In the genomic region with DNA sequence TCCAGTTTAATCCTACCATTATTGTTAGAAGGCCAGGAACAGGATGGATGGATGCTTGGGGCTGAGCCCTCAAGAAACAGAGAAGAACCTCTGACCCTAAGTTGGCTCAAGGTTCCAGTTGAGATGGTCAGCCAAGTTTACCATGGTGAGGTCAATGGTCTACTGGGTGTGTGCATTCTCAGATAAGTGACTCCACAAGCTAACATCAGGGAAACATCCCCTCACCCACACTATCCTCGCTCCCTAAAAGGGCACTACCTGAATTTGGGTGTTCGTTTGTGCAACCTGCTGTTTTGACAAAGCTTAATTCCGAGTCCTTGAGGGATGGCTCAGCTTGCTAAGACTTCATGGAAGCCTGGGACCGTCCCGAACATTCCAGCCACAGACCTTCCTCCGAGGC, we compare ENCODE assay signal across 9 mouse cellular contexts. TPM values are rescaled to one million over a fixed set of nuclear protein-coding genes. Genes with fewer than 3 reads are reported as not detected.
DNase-seq lines count a peak whose midpoint lies in the region; ATAC-seq and TF ChIP-seq lines count a peak whose summit lies in the region.
"Had no signal": no experiment of that assay in that cellular context is flagged by ENCODE, and none has a peak within 500 bp of the region (broad histone marks: within the 10 kb centered on the region; RNA-seq: fewer than 3 reads in every experiment).

No protein-coding gene starts in this region.

- peaks cover 8% of the 10 kb centered on the region for H3K36me3 ChIP-seq in kidney, adult 2 months (ENCODE audit: control insufficient read depth, insufficient read depth, low read length)
- H3K36me3 ChIP-seq in embryonic facial prominence, embryonic 12.5 days: no peaks in the 10 kb centered on the region
- H3K36me3 ChIP-seq in kidney, embryonic 14.5 days (ENCODE audit: control insufficient read depth, insufficient read depth, low read length): no peaks in the 10 kb centered on the region
- no peaks in the 10 kb centered on the region for H3K36me3 ChIP-seq in midbrain, embryonic 16.5 days (ENCODE audit: control insufficient read depth, insufficient read depth, low read length)

- DNase-seq in kidney, adult 2 months: peak; percentile 81
- DNase-seq in kidney, adult 18-20 months: no peak
- DNase-seq in cerebellum, postnatal 14 days: no peak
- no peak for DNase-seq in layer of hippocampus, adult 2 months (ENCODE audit: low spot score in 2 of 2)

- peak overlapping the region; percentile 41; the same call in 1 of the 2 replicates for H3K9ac ChIP-seq in embryonic facial prominence, embryonic 12.5 days
- peak overlapping the region; percentile 66 for H3K9ac ChIP-seq in kidney, embryonic 14.5 days (ENCODE audit: low read depth, low read length)
- H3K9ac ChIP-seq in midbrain, embryonic 16.5 days (ENCODE audit: low read depth, low read length): no peak overlapping the region

- no peak for TF ChIP-seq POLR2A in kidney, adult 2 months (IDR thresholded peaks at IDR 0.05; ENCODE audit: low read depth, low read length)

- TF ChIP-seq CTCF in kidney, adult 2 months (conservative IDR thresholded peaks at IDR 0.05; ENCODE audit: insufficient read depth, insufficient read length, low read depth, low read length): no peak
- no peak for TF ChIP-seq CTCF in layer of hippocampus, adult 2 months (conservative IDR thresholded peaks at IDR 0.05)

- H3K4me1 ChIP-seq in kidney, adult 2 months (ENCODE audit: control insufficient read depth, insufficient read depth, low read length): peaks cover 9% of the 10 kb centered on the region; the same call in 1 of the 2 replicates
- peaks cover 32% of the 10 kb centered on the region for H3K4me1 ChIP-seq in embryonic facial prominence, embryonic 12.5 days
- H3K4me1 ChIP-seq in kidney, embryonic 14.5 days (ENCODE audit: control insufficient read depth, insufficient read depth, low read length): peaks cover 32% of the 10 kb centered on the region
- peaks cover 9% of the 10 kb centered on the region for H3K4me1 ChIP-seq in midbrain, embryonic 16.5 days (ENCODE audit: control insufficient read depth, insufficient read depth, low read length)

- WGBS in kidney, adult 2 months: 10% methylated on average over 6 of the region's 6 CpGs
- WGBS in embryonic facial prominence, embryonic 12.5 days: 6% methylated on average over 6 of the region's 6 CpGs
- 5% methylated on average over 6 of the region's 6 CpGs for WGBS in kidney, embryonic 14.5 days
- WGBS in midbrain, embryonic 16.5 days: 5% methylated on average over 6 of the region's 6 CpGs

- no peaks in the 10 kb centered on the region for H3K9me3 ChIP-seq in embryonic facial prominence, embryonic 12.5 days
- no peaks in the 10 kb centered on the region for H3K9me3 ChIP-seq in kidney, embryonic 14.5 days (ENCODE audit: control insufficient read depth, low read length)
- H3K9me3 ChIP-seq in midbrain, embryonic 16.5 days (replicated peaks; ENCODE audit: control insufficient read depth, low read length, poor library complexity, severe bottlenecking): no peaks in the 10 kb centered on the region

- H3K27ac ChIP-seq in kidney, adult 2 months (ENCODE audit: insufficient read depth, low read depth, low read length): peak overlapping the region; percentile 82
- no peak overlapping the region for H3K27ac ChIP-seq in embryonic facial prominence, embryonic 12.5 days
- no peak overlapping the region for H3K27ac ChIP-seq in kidney, embryonic 14.5 days (ENCODE audit: low read depth, low read length)
- H3K27ac ChIP-seq in midbrain, embryonic 16.5 days (ENCODE audit: low read length): no peak overlapping the region
- no peak overlapping the region for H3K27ac ChIP-seq in layer of hippocampus, adult 2 months

- ATAC-seq in embryonic facial prominence, embryonic 12.5 days (ENCODE audit: insufficient number of reproducible peaks, insufficient read depth, low FRiP score, low TSS enrichment): no peak
- ATAC-seq in kidney, embryonic 14.5 days (ENCODE audit: low FRiP score, low TSS enrichment): no peak
- no peak for ATAC-seq in midbrain, embryonic 16.5 days
- ATAC-seq in megakaryocyte progenitor cell, adult 5-6 weeks (replicated peaks; ENCODE audit: poor library complexity): no peak
- ATAC-seq: Patski had no signal

- peak overlapping the region; percentile 78 for H3K4me3 ChIP-seq in kidney, adult 2 months (ENCODE audit: insufficient read depth, low read depth, low read length)
- peak overlapping the region; percentile 44 for H3K4me3 ChIP-seq in embryonic facial prominence, embryonic 12.5 days
- peak overlapping the region; percentile 58 for H3K4me3 ChIP-seq in kidney, embryonic 14.5 days (ENCODE audit: low read length)
- H3K4me3 ChIP-seq in midbrain, embryonic 16.5 days (ENCODE audit: low read depth, low read length): peak overlapping the region; percentile 44
- no peak overlapping the region; the same call in 1 of the 2 replicates for H3K4me3 ChIP-seq in layer of hippocampus, adult 2 months

- H3K4me2 ChIP-seq in embryonic facial prominence, embryonic 12.5 days (replicated peaks): peak overlapping the region; percentile 89
- H3K4me2 ChIP-seq in kidney, embryonic 14.5 days (replicated peaks; ENCODE audit: low read depth, low read length): peak overlapping the region; percentile 94
- H3K4me2 ChIP-seq in midbrain, embryonic 16.5 days (ENCODE audit: low read length): peak overlapping the region; percentile 82

- H3K27me3 ChIP-seq in kidney, adult 2 months (replicated peaks; ENCODE audit: control insufficient read depth, insufficient read depth, low read length): no peaks in the 10 kb centered on the region
- H3K27me3 ChIP-seq in embryonic facial prominence, embryonic 12.5 days: no peaks in the 10 kb centered on the region
- no peaks in the 10 kb centered on the region for H3K27me3 ChIP-seq in kidney, embryonic 14.5 days (ENCODE audit: control insufficient read depth, insufficient read depth, low read length)
- peaks cover 11% of the 10 kb centered on the region for H3K27me3 ChIP-seq in midbrain, embryonic 16.5 days (ENCODE audit: control insufficient read depth, insufficient read depth, low read depth, low read length)
- H3K27me3 ChIP-seq: Patski had no signal

RNA-seq across cellular contexts. Expression of a gene that starts 1.3 kb away (rescaled TPM):
- polyA plus RNA-seq in kidney, adult 2 months (2012; rRNA removed): 32.0 and 34.2 TPM in 2 replicates
- 6.5 and 6.9 TPM in 2 replicates for polyA plus RNA-seq in embryonic facial prominence, embryonic 12.5 days (2016; fragmentation: Nextera tagmentation; extraction: Ambion mirVana)
- polyA plus RNA-seq in kidney, embryonic 14.5 days (2014; fragmentation: Nextera tagmentation; extraction: Ambion mirVana): 4.7 and 12.2 TPM in 2 replicates
- polyA plus RNA-seq in midbrain, embryonic 16.5 days (2015; fragmentation: Nextera tagmentation; extraction: Ambion mirVana): 0.70 and 0.85 TPM in 2 replicates
- under 1 TPM; 0.10 to 0.23 TPM for total RNA-seq in layer of hippocampus, adult 2 months (2021)
- total RNA-seq in megakaryocyte progenitor cell, adult 5-6 weeks (2015): 0.37 and 1.7 TPM in 2 replicates
- 1.2 and 7.0 TPM in 2 replicates for total RNA-seq in megakaryocyte progenitor cell, adult 5-6 weeks (2017)

RNA-seq across cellular contexts. Expression of a gene that starts 42.0 kb away (rescaled TPM):
- 10.8 and 11.4 TPM in 2 replicates for polyA plus RNA-seq in kidney, adult 2 months (2012; rRNA removed)
- polyA plus RNA-seq in embryonic facial prominence, embryonic 12.5 days (2016; fragmentation: Nextera tagmentation; extraction: Ambion mirVana): 11.0 and 11.5 TPM in 2 replicates
- 11.2 and 13.7 TPM in 2 replicates for polyA plus RNA-seq in kidney, embryonic 14.5 days (2014; fragmentation: Nextera tagmentation; extraction: Ambion mirVana)
- 11.6 and 12.6 TPM in 2 replicates for polyA plus RNA-seq in midbrain, embryonic 16.5 days (2015; fragmentation: Nextera tagmentation; extraction: Ambion mirVana)
- 1 to 10 TPM; 4.8 to 5.2 TPM for total RNA-seq in layer of hippocampus, adult 2 months (2021)
- 3.4 and 3.9 TPM in 2 replicates for total RNA-seq in megakaryocyte progenitor cell, adult 5-6 weeks (2015)
- 0.62 and 1.4 TPM in 2 replicates for total RNA-seq in megakaryocyte progenitor cell, adult 5-6 weeks (2017)
